Mouse (Mus musculus) naive thymus-derived CD4-positive, alpha-beta T cell, adult 5 months (primary cell): ENCODE data around the gene Sult1b1. TPM values are rescaled to one million over a fixed set of nuclear protein-coding genes. Genes with fewer than 3 reads are reported as not detected.

ENCODE experiments used
- polyA plus RNA-seq: library from polyadenylated mRNA; unstranded; fragments of 100-300 nt; shearing (Covaris generic); gene quantifications from one replicate; pipeline ENCODE4 v1.2.1, GENCODE M21; 2017

Gene Sult1b1
- not detected for polyA plus RNA-seq

GRCm38 (mm10) chr5:87538111-87538510, at the start of gene Sult1b1:
Sult1b1 (minus strand) TSS chr5:87538195.

GRCm38 (mm10) chr5:87568845-87569244, 30.9 kb upstream of the Sult1b1 start, which contains the start of gene Sult1d1:
Sult1d1 (minus strand) TSS chr5:87569027.

GRCm38 (mm10) chr5:87490771-87491170, 47.2 kb downstream of the Sult1b1 start, which contains the start of gene Ugt2a1:
Ugt2a1 (minus strand) TSS chr5:87490871.

GRCm38 (mm10) chr5:87486706-87487105, 51.3 kb downstream of the Sult1b1 start, which contains the start of gene Gm43638:
Gm43638 (minus strand) TSS chr5:87486806.

GRCm38 (mm10) chr5:87482160-87482559, 55.8 kb downstream of the Sult1b1 start, which contains the start of gene Ugt2a2:
Ugt2a2 (minus strand) TSS chr5:87482260.

Other genes with a start within 250 kb of the Sult1b1 start
- gene Ugt2a3, start 201.0 kb downstream of the Sult1b1 start, polyA plus RNA-seq, result not detected
- gene Ugt2b38, start 114.0 kb downstream of the Sult1b1 start, polyA plus RNA-seq, result not detected
- gene Ugt2a2, start 55.9 kb downstream of the Sult1b1 start, polyA plus RNA-seq, result not detected
- not detected for gene Gm43638, start 51.4 kb downstream of the Sult1b1 start, polyA plus RNA-seq
- gene Ugt2a1, start 47.3 kb downstream of the Sult1b1 start, polyA plus RNA-seq, result not detected
- gene Sult1d1, start 30.8 kb upstream of the Sult1b1 start, polyA plus RNA-seq, result not detected
- not detected for gene Sult1e1, start 53.4 kb upstream of the Sult1b1 start, polyA plus RNA-seq
- not detected for gene Csn1s1, start 128.0 kb upstream of the Sult1b1 start, polyA plus RNA-seq
- not detected for gene Csn2, start 161.4 kb upstream of the Sult1b1 start, polyA plus RNA-seq
- not detected for gene Csn1s2a, start 236.4 kb upstream of the Sult1b1 start, polyA plus RNA-seq